Mouse (Mus musculus): ENCODE measurements around the gene Snrnp27. TPM values are rescaled to one million over a fixed set of nuclear protein-coding genes. Genes with fewer than 3 reads are reported as not detected.

Snrnp27 gene
- total RNA-seq, 2 experiments from 2014 or later: 40.1 to 45.9 TPM

DNA sequence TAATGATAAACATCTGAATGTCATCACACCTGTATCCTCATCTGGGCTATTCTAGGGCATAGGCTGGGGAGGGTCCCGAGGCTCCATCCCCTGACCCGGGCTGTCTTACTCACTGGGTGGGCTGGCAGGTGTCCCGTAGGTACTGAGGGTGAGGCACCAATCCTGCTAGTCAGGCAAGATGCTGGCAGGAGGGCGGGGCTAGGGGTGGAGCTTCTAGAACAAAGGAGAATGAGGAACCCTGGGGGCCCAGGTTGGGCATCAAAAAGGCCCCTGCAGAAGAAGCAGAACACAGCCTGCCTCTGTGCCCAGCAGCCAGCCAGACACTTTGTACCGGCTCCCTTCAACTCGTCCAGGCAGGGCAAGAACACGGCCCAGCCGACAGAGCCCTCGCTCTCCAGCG is 56.4 kb downstream of the Snrnp27 start, which contains the start of gene Asprv1:
Gene Asprv1, plus strand, starts transcription at position 219 of the 400 bp plus-strand sequence.
- DNase-seq: no peak
- intact Hi-C loops (cut with DNase I): no loop called here

Other genes starting within 250 kb of the Snrnp27 start
- gene C87436, start 246.1 kb downstream of the Snrnp27 start, total RNA-seq (2021): 10 to 100 TPM; 11.4 to 12.4 TPM
- gene Pcbp1, start 158.2 kb downstream of the Snrnp27 start, total RNA-seq (2021): 100 to 1,000 TPM; 168 to 179 TPM
- under 1 TPM in 1 of 2 experiments, not detected in 1; 0.27 TPM for gene Asprv1, start 56.4 kb downstream of the Snrnp27 start, total RNA-seq (2021)
- gene Mxd1, start 15.4 kb downstream of the Snrnp27 start, total RNA-seq (2021): 1 to 10 TPM; 7.8 to 8.0 TPM
- gene Gmcl1, start 48.9 kb upstream of the Snrnp27 start, total RNA-seq (2021): 1 to 10 TPM; 6.7 to 6.9 TPM
- gene Anxa4, start 109.1 kb upstream of the Snrnp27 start, total RNA-seq (2021): 10 to 100 TPM; 28.5 to 30.5 TPM
- 100 to 1,000 TPM in 1 of 2 experiments, 10 to 100 TPM in 1; 89.4 to 100 TPM for gene Aak1, start 165.0 kb upstream of the Snrnp27 start, total RNA-seq (2021)